Mouse (Mus musculus) liver, adult 2 months (tissue): ENCODE results near the gene Dusp16. TPM values are rescaled to one million over a fixed set of nuclear protein-coding genes. Genes with fewer than 3 reads are reported as not detected.

ENCODE experiments used
- DNase-seq: peaks from one replicate; pipeline ENCODE4 v3.0.0-alpha.2; 2011; ENCODE audit warnings: low read depth, low spot score; ENCODE audit errors: extremely low read depth
- H3K27ac ChIP-seq: fragments of 200-500 bp; replicated peaks from 2 replicates; pipeline ENCODE4 v1.5.1; 2012; ENCODE audit warnings: low read depth, mild to moderate bottlenecking, control low read depth, inconsistent platforms, low read length; ENCODE audit not compliant: insufficient read depth
- H3K27me3 ChIP-seq: fragments of 200-500 bp; 2 replicates; pipeline ENCODE4 v1.6.1; 2012; ENCODE audit warnings: mild to moderate bottlenecking, moderate library complexity, low read length, inconsistent platforms; ENCODE audit not compliant: control insufficient read depth, insufficient read depth
- H3K36me3 ChIP-seq: fragments of 200-500 bp; 2 replicates; pipeline ENCODE4 v1.6.1; 2012; ENCODE audit warnings: low read length, inconsistent platforms; ENCODE audit not compliant: control insufficient read depth, insufficient read depth
- H3K4me1 ChIP-seq: fragments of 200-500 bp; 2 replicates; pipeline ENCODE4 v1.6.1; 2011; ENCODE audit warnings: low read length; ENCODE audit not compliant: control insufficient read depth, insufficient read depth
- H3K4me3 ChIP-seq: fragments of 200-500 bp; 2 replicates; pipeline ENCODE4 v1.5.1; 2011; ENCODE audit warnings: low read depth, mild to moderate bottlenecking, control low read depth, low read length, moderate library complexity; ENCODE audit not compliant: insufficient read depth
- H3K79me2 ChIP-seq: fragments of 200-500 bp; 2 replicates; pipeline ENCODE4 v1.6.1; 2012; ENCODE audit warnings: inconsistent platforms, mild to moderate bottlenecking, low read length, moderate library complexity; ENCODE audit not compliant: control insufficient read depth, insufficient read depth
- H3K9ac ChIP-seq: fragments of 200-500 bp; 2 replicates; pipeline ENCODE4 v1.6.1; 2012; ENCODE audit warnings: low read depth, mild to moderate bottlenecking, control low read depth, inconsistent platforms, low read length
- CTCF ChIP-seq: fragments of 200-500 bp; IDR thresholded peaks from 2 replicates; pipeline ENCODE4 v1.5.1; 2011; ENCODE audit warnings: low read depth, low read length, control low read depth
- POLR2A ChIP-seq: fragments of 200-500 bp; IDR thresholded peaks from 2 replicates; pipeline ENCODE4 v1.6.1; 2011; ENCODE audit warnings: low read length, control low read depth; ENCODE audit not compliant: insufficient read depth; ENCODE audit errors: extremely low read depth
- WGBS: fragments of 180-500 bp; shearing (Covaris S2); methylation state at CpG from one replicate; pipeline ENCODE4 v1.1.7; 2018; 5-methylcytosine and 5-hydroxymethylcytosine counted together
- polyA plus RNA-seq: library from polyadenylated mRNA; depleted of rRNA; stranded (reverse); fragments of >200 nt; gene quantifications from 2 replicates; pipeline ENCODE4 v1.2.3, GENCODE M21; 2012
- total RNA-seq: library from RNA; depleted of rRNA; stranded (reverse); fragments of >200 nt; gene quantifications from 2 replicates; pipeline ENCODE4 v1.2.3, GENCODE M21; 2014

Dusp16 gene
- total and polyA plus RNA-seq, 2 experiments = 19.7 to 20.0 TPM

DNA sequence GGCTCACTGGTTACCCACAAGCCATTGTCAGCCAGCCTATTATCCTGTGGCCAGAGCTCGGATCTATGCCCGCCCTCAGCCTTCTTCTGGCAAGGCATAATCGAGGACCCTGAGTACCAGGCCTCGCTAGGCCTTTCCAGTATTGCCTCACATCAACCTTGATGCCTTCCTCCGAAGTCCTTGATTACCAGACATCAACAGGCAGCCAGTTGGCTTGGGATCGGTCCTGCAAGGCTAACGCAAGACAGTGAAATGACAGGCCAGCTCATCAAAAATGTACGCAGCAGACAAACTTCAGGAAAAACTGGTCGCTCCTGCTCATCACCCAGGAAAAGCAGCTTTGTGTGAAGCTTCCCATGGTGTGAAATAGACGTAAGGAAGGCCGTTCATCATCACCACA, 15.4 kb upstream of the Dusp16 start:
- no peaks in the 10 kb centered on the region for H3K79me2 ChIP-seq
- TF ChIP-seq CTCF (no peak), POLR2A (no peak)
- 95% methylated on average over 11 of the region's 11 CpGs for WGBS
- no peaks in the 10 kb centered on the region for H3K27me3 ChIP-seq
- no peak overlapping the region for H3K27ac ChIP-seq
- H3K4me3 ChIP-seq = no peak overlapping the region
- no peak for DNase-seq
- no peak overlapping the region for H3K9ac ChIP-seq
- no peaks in the 10 kb centered on the region for H3K4me1 ChIP-seq
- no peaks in the 10 kb centered on the region for H3K36me3 ChIP-seq

DNA sequence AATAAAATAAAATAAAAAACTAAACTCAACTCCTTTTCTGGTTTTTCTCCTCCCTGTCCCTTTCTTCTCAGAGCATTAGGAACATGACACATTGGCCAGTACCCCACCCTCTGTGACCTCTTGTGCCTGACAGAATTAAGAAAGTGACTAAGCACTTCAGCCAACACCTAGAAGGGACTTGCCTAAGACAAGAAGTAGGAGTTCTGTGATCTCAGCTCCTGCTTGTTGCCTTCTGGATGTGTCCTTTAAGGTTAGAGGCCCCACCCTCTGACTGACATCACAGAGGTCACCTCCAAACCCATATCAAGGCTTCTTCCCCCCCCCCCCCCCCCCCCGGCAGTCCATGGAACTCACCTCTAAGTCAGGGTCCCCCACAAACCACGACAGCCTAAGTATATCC, 14.7 kb upstream of the Dusp16 start:
- DNase-seq = no peak
- Histone ChIP-seq H3K27ac (no peak overlapping the region), H3K27me3 (no peaks in the 10 kb centered on the region), H3K9ac (no peak overlapping the region), H3K4me3 (no peak overlapping the region), H3K36me3 (no peaks in the 10 kb centered on the region), H3K4me1 (peaks cover 2% of the 10 kb centered on the region), H3K79me2 (no peaks in the 10 kb centered on the region)
- 88% methylated on average over 2 of the region's 2 CpGs for WGBS
- no peak for TF ChIP-seq CTCF
- no peak for TF ChIP-seq POLR2A

DNA sequence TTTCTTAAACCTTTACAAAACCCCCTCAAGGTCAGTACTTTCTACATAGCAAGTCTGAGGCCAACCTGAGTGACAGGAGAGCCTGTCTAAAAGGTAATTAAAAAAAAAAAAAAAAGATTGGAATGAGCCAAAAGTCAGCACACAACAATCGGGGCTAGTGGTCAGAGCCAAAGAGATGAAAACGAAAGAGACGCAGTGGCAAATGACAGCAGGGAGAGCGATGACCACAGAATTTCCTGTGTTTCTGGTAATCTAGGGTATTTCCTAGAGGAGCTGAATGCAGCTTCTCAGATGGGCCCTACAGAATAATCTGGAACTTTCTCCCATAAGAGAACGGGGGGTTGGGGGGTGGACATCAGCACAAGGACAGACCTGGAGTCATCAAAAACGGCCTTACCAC, 13.7 kb upstream of the Dusp16 start:
- Histone ChIP-seq H3K4me3 (no peak overlapping the region), H3K27me3 (no peaks in the 10 kb centered on the region), H3K36me3 (no peaks in the 10 kb centered on the region), H3K27ac (no peak overlapping the region), H3K79me2 (no peaks in the 10 kb centered on the region), H3K9ac (no peak overlapping the region), H3K4me1 (peaks cover 2% of the 10 kb centered on the region)
- DNase-seq = no peak
- 77% methylated on average over 6 of the region's 6 CpGs for WGBS
- TF ChIP-seq CTCF (no peak), POLR2A (no peak)

DNA sequence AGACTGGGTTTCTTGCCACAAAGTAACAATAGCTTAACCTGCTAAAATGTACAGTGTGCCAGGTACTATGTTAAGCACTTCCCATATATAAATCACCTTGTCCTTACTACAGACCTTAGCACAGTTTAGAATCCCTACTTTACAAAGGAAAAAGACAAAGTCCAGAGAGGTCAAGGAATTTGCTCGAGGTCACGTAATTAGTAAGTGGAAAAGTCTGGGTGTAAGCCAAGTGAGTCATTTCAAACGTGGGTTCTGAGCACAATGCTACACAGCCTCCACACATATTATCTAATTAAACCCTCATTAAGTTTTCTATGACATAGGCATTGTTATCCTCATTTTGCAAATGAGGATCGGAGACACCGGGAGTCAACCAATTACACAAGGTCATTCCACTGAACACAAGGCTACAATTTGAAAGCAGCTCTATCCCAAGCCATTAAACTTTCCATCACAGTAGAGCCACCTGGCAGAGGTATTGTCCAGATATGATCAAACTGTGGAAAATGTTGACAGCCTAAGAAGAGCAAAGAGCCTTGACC, 12.4 kb upstream of the Dusp16 start:
- Histone ChIP-seq H3K79me2 (no peaks in the 10 kb centered on the region), H3K27ac (no peak overlapping the region), H3K4me1 (peaks cover 2% of the 10 kb centered on the region), H3K36me3 (no peaks in the 10 kb centered on the region), H3K4me3 (no peak overlapping the region), H3K9ac (no peak overlapping the region), H3K27me3 (no peaks in the 10 kb centered on the region)
- peak; percentile 32 for DNase-seq
- no peak for TF ChIP-seq CTCF
- no peak for TF ChIP-seq POLR2A
- WGBS = 58% methylated on average over 5 of the region's 5 CpGs

DNA sequence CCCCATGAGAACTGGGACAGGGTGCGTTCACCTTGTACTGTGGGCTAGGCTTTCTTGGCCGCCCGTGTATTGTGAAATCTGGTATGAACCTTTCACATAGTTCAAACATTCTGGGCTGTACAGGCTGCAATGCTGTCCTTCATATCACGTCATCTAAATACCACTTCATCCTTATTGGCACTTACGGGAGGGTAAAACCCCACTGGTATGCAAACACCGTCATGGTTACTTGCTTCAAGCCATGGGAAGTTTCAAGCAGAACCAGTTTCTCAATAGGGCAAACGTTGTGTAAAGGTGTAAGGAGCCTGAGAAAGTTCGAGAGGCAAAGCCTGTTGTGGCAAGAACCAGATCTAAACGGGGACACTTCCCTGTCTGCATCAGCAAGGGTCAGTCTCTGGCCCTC, 10.2 kb upstream of the Dusp16 start:
- no peak overlapping the region; the same call in 1 of the 2 replicates for H3K27ac ChIP-seq
- no peaks in the 10 kb centered on the region for H3K27me3 ChIP-seq
- H3K36me3 ChIP-seq = no peaks in the 10 kb centered on the region
- no peak overlapping the region for H3K4me3 ChIP-seq
- no peak overlapping the region for H3K9ac ChIP-seq
- TF ChIP-seq POLR2A = no peak
- TF ChIP-seq CTCF = no peak
- WGBS = 23% methylated on average over 9 of the region's 9 CpGs
- peak; percentile 84 for DNase-seq
- peaks cover 2% of the 10 kb centered on the region for H3K4me1 ChIP-seq
- H3K79me2 ChIP-seq = no peaks in the 10 kb centered on the region

DNA sequence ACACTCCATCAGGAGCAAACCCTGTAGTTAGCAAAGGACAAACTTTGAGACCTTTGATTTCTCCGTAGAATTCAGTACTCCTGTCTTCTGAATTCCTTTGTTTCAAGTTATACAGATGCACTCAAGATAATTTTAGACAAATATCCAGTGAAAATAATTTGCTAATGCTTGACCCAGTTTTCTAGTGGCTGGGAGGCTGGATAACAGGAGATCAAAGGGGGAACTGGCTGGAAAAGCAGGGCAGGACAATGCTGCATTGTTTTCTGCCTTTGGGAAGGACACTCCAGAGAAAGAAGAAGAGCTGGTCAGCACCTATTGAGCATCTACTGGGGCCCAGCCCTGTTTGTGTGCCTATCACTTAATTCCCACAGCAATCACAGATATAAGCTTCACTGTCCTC, 9.1 kb upstream of the Dusp16 start:
- DNase-seq = no peak
- Histone ChIP-seq H3K79me2 (no peaks in the 10 kb centered on the region), H3K4me3 (no peak overlapping the region), H3K9ac (no peak overlapping the region), H3K4me1 (peaks cover 2% of the 10 kb centered on the region), H3K27me3 (no peaks in the 10 kb centered on the region), H3K27ac (no peak overlapping the region), H3K36me3 (no peaks in the 10 kb centered on the region)
- WGBS = 92% methylated on average over 1 of the region's 1 CpGs
- TF ChIP-seq POLR2A (no peak), CTCF (no peak)
